Mouse (Mus musculus) stomach, embryonic 16.5 days (tissue): ENCODE data around the gene Arl5a. TPM values are rescaled to one million over a fixed set of nuclear protein-coding genes. Genes with fewer than 3 reads are reported as not detected.

ENCODE experiments used
- ATAC-seq: fragments of 200-750 bp; cut with Nextera tagmentation; 2 replicates; pipeline ENCODE4 v1.8.0; 2017; ENCODE audit warnings: moderate number of reproducible peaks, moderate TSS enrichment; ENCODE audit not compliant: insufficient read depth, low FRiP score
- H3K27ac ChIP-seq: fragments of 300-500 bp; sonication (generic); 2 replicates; pipeline ENCODE4 v1.5.1; 2014; ENCODE audit warnings: low read length
- H3K27me3 ChIP-seq: fragments of 300-500 bp; sonication (generic); 2 replicates; pipeline ENCODE4 v1.6.1; 2014; ENCODE audit warnings: low read length, control low read depth, mixed read lengths; ENCODE audit not compliant: control insufficient read depth, insufficient read depth
- H3K36me3 ChIP-seq: fragments of 300-500 bp; sonication (generic); 2 replicates; pipeline ENCODE4 v1.6.1; 2014; ENCODE audit warnings: low read length; ENCODE audit not compliant: control insufficient read depth, insufficient read depth
- H3K4me1 ChIP-seq: fragments of 300-500 bp; sonication (generic); 2 replicates; pipeline ENCODE4 v1.6.1; 2014; ENCODE audit warnings: low read length, control low read depth, mixed read lengths; ENCODE audit not compliant: control insufficient read depth, insufficient read depth
- H3K4me2 ChIP-seq: fragments of 300-500 bp; sonication (generic); 2 replicates; pipeline ENCODE4 v1.6.1; 2014; ENCODE audit warnings: low read depth, low read length, mixed read lengths
- H3K4me3 ChIP-seq: fragments of 300-500 bp; sonication (generic); replicated peaks from 2 replicates; pipeline ENCODE4 v1.5.1; 2014; ENCODE audit warnings: mild to moderate bottlenecking, low read length
- H3K9ac ChIP-seq: fragments of 300-500 bp; sonication (generic); 2 replicates; pipeline ENCODE4 v1.6.1; 2014; ENCODE audit warnings: low read length
- H3K9me3 ChIP-seq: fragments of 300-500 bp; sonication (generic); replicated peaks from 2 replicates; pipeline ENCODE4 v1.6.1; 2016; ENCODE audit warnings: low read length, control low read depth; ENCODE audit not compliant: control insufficient read depth
- WGBS: fragments of 180-500 bp; shearing (Covaris S2); extraction: QIAGEN DNeasy Blood & Tissue Kit; methylation state at CpG from one replicate; pipeline ENCODE4 v1.1.7; 2014; 5-methylcytosine and 5-hydroxymethylcytosine counted together
- polyA plus RNA-seq: library from polyadenylated mRNA; unstranded; fragments of >200 nt; fragmentation: Nextera tagmentation; extraction: Ambion mirVana; gene quantifications from 2 replicates; pipeline ENCODE4 v1.2.1, GENCODE M21; 2015

Gene Arl5a
- 20.8 and 25.1 TPM in 2 replicates for polyA plus RNA-seq

- ATAC-seq: peak; percentile 95
- Histone ChIP-seq H3K27me3 (no peaks in the 10 kb centered on the region), H3K9me3 (no peaks in the 10 kb centered on the region), H3K9ac (peak within 1 kb of the TSS; percentile 97), H3K27ac (peak within 1 kb of the TSS; percentile 85), H3K4me1 (peaks cover 12% of the 10 kb centered on the region), H3K4me2 (peak within 1 kb of the TSS; percentile 80), H3K4me3 (peak within 1 kb of the TSS; percentile 94), H3K36me3 (no peaks in the 10 kb centered on the region)
- under 1% methylated on average over 55 of the region's 57 CpGs for WGBS
Measured at GRCm38 (mm10) chr2:52424747-52425522, at the start of gene Arl5a. Arl5a (minus strand) TSS chr2:52424901.

GRCm38 (mm10) chr2:52471545-52472291 is 47.0 kb upstream of the Arl5a start:
- Histone ChIP-seq H3K27me3 (no peaks in the 10 kb centered on the region), H3K4me1 (0 out of 2 replicates have a peak, but pooled peaks cover 2% of the 10 kb centered on the region), H3K36me3 (no peaks in the 10 kb centered on the region), H3K4me2 (no peak overlapping the region), H3K9me3 (no peaks in the 10 kb centered on the region), H3K9ac (no peak overlapping the region), H3K27ac (no peak overlapping the region), H3K4me3 (no peak overlapping the region)
- no peak; the same call in 1 of the 2 replicates for ATAC-seq
- WGBS: 34% methylated on average over 4 of the region's 4 CpGs

GRCm38 (mm10) chr2:52470044-52470560 is 45.4 kb upstream of the Arl5a start:
- Histone ChIP-seq H3K27ac (no peak overlapping the region), H3K4me2 (no peak overlapping the region), H3K4me1 (0 out of 2 replicates have a peak, but pooled peaks cover 2% of the 10 kb centered on the region), H3K9me3 (no peaks in the 10 kb centered on the region), H3K36me3 (no peaks in the 10 kb centered on the region), H3K4me3 (no peak overlapping the region), H3K27me3 (no peaks in the 10 kb centered on the region), H3K9ac (no peak overlapping the region)
- 88% methylated on average over 4 of the region's 4 CpGs for WGBS
- no peak for ATAC-seq

- Histone ChIP-seq H3K27me3 (no peaks in the 10 kb centered on the region), H3K4me3 (no peak overlapping the region), H3K4me1 (0 out of 2 replicates have a peak, but pooled peaks cover 2% of the 10 kb centered on the region), H3K9ac (no peak overlapping the region), H3K36me3 (no peaks in the 10 kb centered on the region), H3K27ac (no peak overlapping the region), H3K4me2 (no peak overlapping the region), H3K9me3 (no peaks in the 10 kb centered on the region)
- WGBS: 68% methylated on average over 6 of the region's 6 CpGs
- ATAC-seq: no peak
Measured at GRCm38 (mm10) chr2:52467629-52468028, 42.9 kb upstream of the Arl5a start.

GRCm38 (mm10) chr2:52461206-52461967 is 36.7 kb upstream of the Arl5a start:
- no peak overlapping the region for H3K27ac ChIP-seq
- ATAC-seq: no peak
- WGBS: 80% methylated on average over 12 of the region's 12 CpGs

GRCm38 (mm10) chr2:52455606-52456479 is 31.1 kb upstream of the Arl5a start:
- no peak overlapping the region for H3K4me3 ChIP-seq
- no peak; the same call in 1 of the 2 replicates for ATAC-seq
- H3K9me3 ChIP-seq: no peaks in the 10 kb centered on the region
- no peaks in the 10 kb centered on the region for H3K36me3 ChIP-seq
- no peaks in the 10 kb centered on the region for H3K4me1 ChIP-seq
- 56% methylated on average over 7 of the region's 7 CpGs for WGBS
- H3K9ac ChIP-seq: no peak overlapping the region
- no peak overlapping the region for H3K27ac ChIP-seq
- no peaks in the 10 kb centered on the region for H3K27me3 ChIP-seq
- H3K4me2 ChIP-seq: no peak overlapping the region

More at GRCm38 (mm10) chr2:52461206-52461967, 36.7 kb upstream of the Arl5a start:
- Histone ChIP-seq H3K36me3 (no peaks in the 10 kb centered on the region), H3K9me3 (no peaks in the 10 kb centered on the region), H3K27me3 (no peaks in the 10 kb centered on the region), H3K4me2 (no peak overlapping the region), H3K4me1 (no peaks in the 10 kb centered on the region), H3K4me3 (no peak overlapping the region), H3K9ac (no peak overlapping the region)

GRCm38 (mm10) chr2:52449818-52450217 is 25.1 kb upstream of the Arl5a start:
- Histone ChIP-seq H3K4me3 (no peak overlapping the region), H3K36me3 (no peaks in the 10 kb centered on the region), H3K9ac (no peak overlapping the region), H3K27me3 (no peaks in the 10 kb centered on the region), H3K4me1 (no peaks in the 10 kb centered on the region), H3K4me2 (no peak overlapping the region), H3K27ac (no peak overlapping the region), H3K9me3 (no peaks in the 10 kb centered on the region)
- no peak for ATAC-seq
- WGBS: 70% methylated on average over 8 of the region's 8 CpGs

- ATAC-seq: no peak
- Histone ChIP-seq H3K9ac (no peak overlapping the region), H3K4me1 (no peaks in the 10 kb centered on the region), H3K27ac (no peak overlapping the region), H3K4me2 (no peak overlapping the region), H3K27me3 (no peaks in the 10 kb centered on the region), H3K36me3 (no peaks in the 10 kb centered on the region), H3K4me3 (no peak overlapping the region), H3K9me3 (no peaks in the 10 kb centered on the region)
- 50% methylated on average over 1 of the region's 1 CpGs for WGBS
Measured at GRCm38 (mm10) chr2:52448916-52449315, 24.2 kb upstream of the Arl5a start.
